Mouse (Mus musculus) MEL (cell line): ENCODE results near the gene Pla2g3. TPM values are rescaled to one million over a fixed set of nuclear protein-coding genes. Genes with fewer than 3 reads are reported as not detected.

Experiments
- DNase-seq: peaks from one replicate; pipeline ENCODE4 v3.0.0; 2011; ENCODE audit warnings: low read depth, low spot score
- H3K27ac ChIP-seq: 2 replicates; pipeline ENCODE4 v1.5.1; 2012; ENCODE audit warnings: low read depth, mild to moderate bottlenecking, control low read depth, low read length, moderate library complexity; ENCODE audit not compliant: control insufficient read depth
- H3K27me3 ChIP-seq, 2 experiments: fragments of 150-350 bp in 1 of 2; sonication (generic) in 1 of 2; 2 replicates each; pipeline ENCODE4 v1.6.1; 2012; ENCODE audit warnings: low read length in 2 of 2, mild to moderate bottlenecking in 2 of 2, improper control_type of control experiment in 1 of 2, moderate library complexity in 1 of 2; ENCODE audit not compliant: insufficient read depth in 2 of 2, control insufficient read depth in 1 of 2
- H3K36me3 ChIP-seq, 2 experiments: 2 replicates each; pipeline ENCODE4 v1.6.1; 2012 to 2014; ENCODE audit warnings: low read length in 2 of 2, improper control_type of control experiment in 1 of 2, inconsistent platforms in 1 of 2, mild to moderate bottlenecking in 1 of 2; ENCODE audit not compliant: insufficient read depth in 2 of 2, control insufficient read depth in 1 of 2
- H3K4me1 ChIP-seq, 2 experiments: fragments of 150-350 bp in 1 of 2; sonication (generic) in 1 of 2; 2 replicates each; pipeline ENCODE4 v1.6.1; 2012; ENCODE audit warnings: low read length in 2 of 2, improper control_type of control experiment in 1 of 2, mild to moderate bottlenecking in 1 of 2; ENCODE audit not compliant: insufficient read depth in 2 of 2, control insufficient read depth in 1 of 2
- H3K4me3 ChIP-seq, 2 experiments: fragments of 150-350 bp in 1 of 2; sonication (generic) in 1 of 2; 2 replicates each; pipeline ENCODE4 v1.5.1; 2012; ENCODE audit warnings: low read depth in 2 of 2, low read length in 2 of 2, mild to moderate bottlenecking in 2 of 2, moderate library complexity in 2 of 2, control low read depth in 1 of 2, improper control_type of control experiment in 1 of 2; ENCODE audit not compliant: control insufficient read depth in 1 of 2, insufficient read depth in 1 of 2
- H3K79me2 ChIP-seq: 2 replicates; pipeline ENCODE4 v1.6.1; 2012; ENCODE audit warnings: mild to moderate bottlenecking, low read length, moderate library complexity; ENCODE audit not compliant: control insufficient read depth, poor library complexity, insufficient read depth
- H3K9ac ChIP-seq: 2 replicates; pipeline ENCODE4 v1.6.1; 2012; ENCODE audit warnings: low read depth, mild to moderate bottlenecking, control low read depth, low read length, moderate library complexity; ENCODE audit not compliant: control insufficient read depth, poor library complexity, severe bottlenecking
- H3K9me3 ChIP-seq: fragments of 150-350 bp; sonication (generic); replicated peaks from 2 replicates; pipeline ENCODE4 v1.6.1; 2012; ENCODE audit warnings: mild to moderate bottlenecking, low read length, improper control_type of control experiment, moderate library complexity; ENCODE audit not compliant: insufficient read depth
- CHD1 ChIP-seq: IDR thresholded peaks from 2 replicates; pipeline ENCODE4 v1.6.1; 2012; ENCODE audit warnings: low read depth, mild to moderate bottlenecking, inconsistent platforms, low read length, improper control_type of control experiment
- CHD2 ChIP-seq: IDR thresholded peaks from 2 replicates; pipeline ENCODE4 v1.6.1; 2011; ENCODE audit warnings: low read length, improper control_type of control experiment
- CTCF ChIP-seq, 3 experiments: IDR thresholded peaks in 2 of 3; conservative IDR thresholded peaks in 1 of 3; 2 replicates each; pipeline ENCODE4 v1.5.1; 2011 to 2012; ENCODE audit warnings: low read length in 3 of 3, low read depth in 2 of 3, mild to moderate bottlenecking in 2 of 3, improper control_type of control experiment in 1 of 3, inconsistent platforms in 1 of 3, mixed read lengths in 1 of 3, moderate library complexity in 1 of 3; ENCODE audit not compliant: control insufficient read depth in 1 of 3, insufficient read depth in 1 of 3, poor library complexity in 1 of 3, severe bottlenecking in 1 of 3
- E2F4 ChIP-seq: IDR thresholded peaks from 2 replicates; pipeline ENCODE4 v1.6.1; 2011; ENCODE audit warnings: low read depth, low read length, improper control_type of control experiment, borderline replicate concordance
- ELF1 ChIP-seq: IDR thresholded peaks from 2 replicates; pipeline ENCODE4 v1.6.1; 2014; ENCODE audit warnings: low read depth, mild to moderate bottlenecking, inconsistent platforms, low read length, improper control_type of control experiment, moderate library complexity
- EP300 ChIP-seq, 2 experiments: IDR thresholded peaks; 2 replicates each; pipeline ENCODE4 v1.6.1; 2011; ENCODE audit warnings: improper control_type of control experiment in 2 of 2, low read length in 2 of 2, low read depth in 1 of 2, mild to moderate bottlenecking in 1 of 2
- ETS1 ChIP-seq: IDR thresholded peaks from 2 replicates; pipeline ENCODE4 v1.6.1; 2012; ENCODE audit warnings: low read depth, mild to moderate bottlenecking, inconsistent platforms, low read length, improper control_type of control experiment, moderate library complexity
- GABPA ChIP-seq: IDR thresholded peaks from 2 replicates; pipeline ENCODE4 v1.6.1; 2012; ENCODE audit warnings: low read depth, mild to moderate bottlenecking, inconsistent platforms, low read length, improper control_type of control experiment, moderate library complexity
- GATA1 ChIP-seq: IDR thresholded peaks from 2 replicates; pipeline ENCODE4 v1.6.1; 2011; ENCODE audit warnings: low read depth, low read length, improper control_type of control experiment
- JUND ChIP-seq: IDR thresholded peaks from 2 replicates; pipeline ENCODE4 v1.6.1; 2011; ENCODE audit warnings: low read depth, mild to moderate bottlenecking, improper control_type of control experiment, low read length
- MAX ChIP-seq: IDR thresholded peaks from 2 replicates; pipeline ENCODE4 v1.6.1; 2011; ENCODE audit warnings: low read length, improper control_type of control experiment
- MAZ ChIP-seq: IDR thresholded peaks from 2 replicates; pipeline ENCODE4 v1.6.1; 2012; ENCODE audit warnings: low read depth, mild to moderate bottlenecking, inconsistent platforms, low read length, improper control_type of control experiment
- MEF2A ChIP-seq: IDR thresholded peaks from 2 replicates; pipeline ENCODE4 v1.6.1; 2014; ENCODE audit warnings: low read depth, mild to moderate bottlenecking, inconsistent platforms, low read length, improper control_type of control experiment; ENCODE audit not compliant: poor library complexity, insufficient replicate concordance, severe bottlenecking; ENCODE audit errors: extremely low read depth
- MXI1 ChIP-seq: IDR thresholded peaks from 2 replicates; pipeline ENCODE4 v1.6.1; 2011; ENCODE audit warnings: mild to moderate bottlenecking, low read depth, low read length, improper control_type of control experiment
- MYB ChIP-seq: IDR thresholded peaks from 2 replicates; pipeline ENCODE4 v1.6.1; 2011; ENCODE audit warnings: mild to moderate bottlenecking, low read depth, low read length, improper control_type of control experiment
- MYC ChIP-seq: IDR thresholded peaks from 2 replicates; pipeline ENCODE4 v1.6.1; 2011; ENCODE audit warnings: low read depth, mild to moderate bottlenecking, low read length, improper control_type of control experiment, moderate library complexity
- NELFE ChIP-seq: IDR thresholded peaks from 2 replicates; pipeline ENCODE4 v1.6.1; 2011; ENCODE audit warnings: low read depth, low read length, improper control_type of control experiment
- NRF1 ChIP-seq: IDR thresholded peaks from 2 replicates; pipeline ENCODE4 v1.6.1; 2014; ENCODE audit warnings: low read depth, mild to moderate bottlenecking, inconsistent platforms, low read length, improper control_type of control experiment, moderate library complexity; ENCODE audit not compliant: poor library complexity, insufficient read depth, severe bottlenecking
- POLR2A ChIP-seq, 2 experiments: IDR thresholded peaks; 2 replicates each; pipeline ENCODE4 v1.6.1; 2011 to 2012; ENCODE audit warnings: low read length in 2 of 2, mild to moderate bottlenecking in 2 of 2, control low read depth in 1 of 2, improper control_type of control experiment in 1 of 2, low read depth in 1 of 2, moderate library complexity in 1 of 2; ENCODE audit not compliant: control insufficient read depth in 1 of 2, insufficient read depth in 1 of 2, poor library complexity in 1 of 2
- POLR2AphosphoS2 ChIP-seq: IDR thresholded peaks from 2 replicates; pipeline ENCODE4 v1.6.1; 2011; ENCODE audit warnings: low read length, improper control_type of control experiment
- POLR2AphosphoS5 ChIP-seq: IDR thresholded peaks from 2 replicates; pipeline ENCODE4 v1.6.1; 2012; ENCODE audit warnings: low read depth, borderline replicate concordance, mild to moderate bottlenecking, inconsistent platforms, low read length, moderate library complexity, mixed read lengths
- RAD21 ChIP-seq: IDR thresholded peaks from 2 replicates; pipeline ENCODE4 v1.6.1; 2011; ENCODE audit warnings: mild to moderate bottlenecking, low read depth, low read length, improper control_type of control experiment
- RCOR1 ChIP-seq: IDR thresholded peaks from 2 replicates; pipeline ENCODE4 v1.6.1; 2012; ENCODE audit warnings: low read depth, mild to moderate bottlenecking, inconsistent platforms, low read length, improper control_type of control experiment
- SIN3A ChIP-seq: IDR thresholded peaks from 2 replicates; pipeline ENCODE4 v1.6.1; 2012; ENCODE audit warnings: low read length, improper control_type of control experiment, inconsistent platforms
- TAL1 ChIP-seq: IDR thresholded peaks from 2 replicates; pipeline ENCODE4 v1.6.1; 2012; ENCODE audit warnings: mild to moderate bottlenecking, inconsistent platforms, low read length, moderate library complexity, mixed read lengths
- TBP ChIP-seq: IDR thresholded peaks from 2 replicates; pipeline ENCODE4 v1.8.0; 2011; ENCODE audit warnings: low read depth, low read length, improper control_type of control experiment
- TCF12 ChIP-seq: IDR thresholded peaks from 2 replicates; pipeline ENCODE4 v1.6.1; 2014; ENCODE audit warnings: low read depth, mild to moderate bottlenecking, inconsistent platforms, low read length, improper control_type of control experiment, moderate library complexity
- UBTF ChIP-seq: IDR thresholded peaks from 2 replicates; pipeline ENCODE4 v1.6.1; 2012; ENCODE audit warnings: low read depth, mild to moderate bottlenecking, inconsistent platforms, low read length, improper control_type of control experiment, moderate library complexity, borderline replicate concordance; ENCODE audit not compliant: insufficient read depth
- USF1 ChIP-seq: IDR thresholded peaks from 2 replicates; pipeline ENCODE4 v1.6.1; 2014; ENCODE audit warnings: low read depth, mild to moderate bottlenecking, inconsistent platforms, low read length, improper control_type of control experiment, moderate library complexity
- ZMIZ1 ChIP-seq: IDR thresholded peaks from 2 replicates; pipeline ENCODE4 v1.6.1; 2012; ENCODE audit warnings: low read depth, mild to moderate bottlenecking, inconsistent platforms, low read length, improper control_type of control experiment, moderate library complexity
- polyA plus RNA-seq, 2 experiments: library from polyadenylated mRNA; stranded (reverse) in 1 of 2; unstranded in 1 of 2; fragments of >175 nt in 1 of 2; fragments of >200 nt in 1 of 2; gene quantifications; 2 replicates each; pipeline versions ENCODE4 v1.2.1 to v1.2.4; 2012; ENCODE audit warnings: low replicate concordance in 2 of 2, low read depth in 1 of 2; ENCODE audit not compliant: insufficient read length in 2 of 2, insufficient read depth in 1 of 2, missing spikeins in 1 of 2
- total RNA-seq: library from RNA; depleted of rRNA; stranded (reverse); fragments of 300-350 nt; gene quantifications from 2 replicates; pipeline ENCODE4 v1.2.3, GENCODE M21; 2012

Gene Pla2g3
- total and polyA plus RNA-seq, 3 experiments, result 0.15 to 0.39 TPM; not detected in 1

DNA sequence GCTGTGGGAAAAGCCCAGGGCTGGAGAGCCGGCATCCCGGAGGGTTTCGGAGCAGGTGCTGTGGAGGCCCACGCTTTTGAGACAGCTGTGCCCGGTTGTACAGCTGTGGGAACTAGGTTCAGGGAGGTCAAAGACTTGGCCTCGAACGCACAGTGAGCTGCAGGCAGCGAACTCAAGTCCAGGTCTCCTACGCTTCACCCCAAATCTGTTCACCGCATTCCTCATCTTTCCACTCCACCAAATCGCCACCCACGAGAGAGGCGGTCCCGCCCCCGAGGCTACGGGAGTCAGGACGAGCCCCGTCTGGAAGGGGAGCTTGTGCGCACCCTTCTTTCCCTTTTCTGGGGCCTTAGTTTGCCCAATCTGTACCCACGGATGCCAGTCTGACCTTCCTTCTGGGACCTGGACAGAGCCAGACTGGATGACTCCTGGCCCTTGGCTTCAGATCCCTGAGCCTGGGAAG lies 36.4 kb upstream of the Pla2g3 start:
- no peak for TF ChIP-seq EP300 (IDR thresholded peaks at IDR 0.05; ENCODE audit: low read depth in 1 of 2, low read length in 2 of 2)
- no peak for TF ChIP-seq POLR2AphosphoS5
- TF ChIP-seq NELFE, result no peak
- no peak for TF ChIP-seq MXI1
- no peak for TF ChIP-seq MEF2A
- TF ChIP-seq CHD1, result no peak
- TF ChIP-seq GABPA, result no peak
- TF ChIP-seq NRF1, result no peak
- no peak for TF ChIP-seq JUND
- TF ChIP-seq ELF1, result no peak
- TF ChIP-seq CHD2, result no peak
- TF ChIP-seq SIN3A, result no peak
- TF ChIP-seq MYC, result no peak
- Histone ChIP-seq H3K27me3 (no peaks in the 10 kb centered on the region), H3K4me1 (peaks cover 6 to 12% of the 10 kb centered on the region in 2 experiments), H3K27ac (peak overlapping the region; percentile 43), H3K9ac (peak overlapping the region; percentile 75), H3K36me3 (peaks cover 0 to 17% of the 10 kb centered on the region in 2 experiments; a peak in 2 of 4 replicates), H3K79me2 (peaks cover 15% of the 10 kb centered on the region), H3K4me3 (peak overlapping the region; percentile 69 to 94), H3K9me3 (no peaks in the 10 kb centered on the region)
- no peak for DNase-seq

- Histone ChIP-seq H3K36me3 (peaks cover 0 to 17% of the 10 kb centered on the region in 2 experiments; a peak in 2 of 4 replicates), H3K27me3 (no peaks in the 10 kb centered on the region), H3K9me3 (no peaks in the 10 kb centered on the region), H3K9ac (peak within 1 kb of the TSS; percentile 89), H3K27ac (peak within 1 kb of the TSS; percentile 72), H3K79me2 (peaks cover 15% of the 10 kb centered on the region), H3K4me3 (peak within 1 kb of the TSS; percentile 69 to 94), H3K4me1 (peaks cover 6 to 12% of the 10 kb centered on the region in 2 experiments)
- DNase-seq, result peak; percentile 99
- 0 out of 2 replicates have a peak, but pooled peaks have one; percentile 15 for TF ChIP-seq GATA1
- TF ChIP-seq ZMIZ1, result peak; percentile 96
- TF ChIP-seq RAD21, result no peak
- peak; percentile 78 for TF ChIP-seq TBP
- peak; percentile 61; the same call in 1 of the 2 replicates for TF ChIP-seq MEF2A
- TF ChIP-seq ELF1, result peak; percentile 92
- TF ChIP-seq ETS1, result peak; percentile 77
- peak; percentile 97 for TF ChIP-seq POLR2AphosphoS2
- peak; percentile 95; the same call in 1 of the 2 replicates for TF ChIP-seq UBTF
- peak; percentile 91 for TF ChIP-seq MAX
- TF ChIP-seq MYB, result no peak
- TF ChIP-seq E2F4, result no peak; the same call in 1 of the 2 replicates
- peak; percentile 82 for TF ChIP-seq TCF12
- peak; percentile 85 for TF ChIP-seq RCOR1
- peak; percentile 32; the same call in 1 of the 2 replicates for TF ChIP-seq NRF1
- no peak for TF ChIP-seq GABPA
- no peak for TF ChIP-seq CTCF (IDR thresholded peaks at IDR 0.05 in 2 of 3, conservative IDR thresholded peaks at IDR 0.05 in 1 of 3; ENCODE audit: control insufficient read depth in 1 of 3, insufficient read depth in 1 of 3, low read depth in 2 of 3, low read length in 3 of 3, poor library complexity in 1 of 3, severe bottlenecking in 1 of 3)
- 0 out of 2 replicates have a peak, but pooled peaks have one; percentile 44 for TF ChIP-seq CHD1
- peak; percentile 93 to 98 for TF ChIP-seq POLR2A (IDR thresholded peaks at IDR 0.05; ENCODE audit: control insufficient read depth in 1 of 2, insufficient read depth in 1 of 2, low read depth in 1 of 2, low read length in 2 of 2, poor library complexity in 1 of 2)
- TF ChIP-seq USF1, result peak; percentile 98
- peak; percentile 83; the same call in 1 of the 2 replicates for TF ChIP-seq MAZ
- TF ChIP-seq CHD2, result no peak
- no peak for TF ChIP-seq TAL1
- peak; percentile 99 for TF ChIP-seq NELFE
Observed at GRCm38 (mm10) chr11:3452167-3452639, 35.9 kb upstream of the Pla2g3 start, which contains the start of gene Rnf185. Gene Rnf185, minus strand, starts transcription at chr11:3452363.
